Mouse (Mus musculus) ovary, postnatal 14 days (tissue): ENCODE measurements around the gene Atxn7l3b.
"Not testable (repeated sequence)": the region's sequence is repeated elsewhere in the genome, so short reads cannot be mapped to it uniquely, and the experiment has no call there.

Experiments
- DNase-seq: peaks from one replicate; pipeline ENCODE4 v3.0.0; 2022; ENCODE audit warnings: low spot score

The Atxn7l3b gene

GRCm38 (mm10) chr10:112928452-112929221 lies at the start of gene Atxn7l3b:
Gene Atxn7l3b, minus strand, starts transcription at chr10:112929001.
- peak; percentile 97 for DNase-seq

- DNase-seq: no peak
Observed at GRCm38 (mm10) chr10:112977586-112977985, 48.8 kb upstream of the Atxn7l3b start.

GRCm38 (mm10) chr10:112973286-112974026 lies 44.7 kb upstream of the Atxn7l3b start:
- DNase-seq: no peak

- DNase-seq: no peak
Observed at GRCm38 (mm10) chr10:112970002-112970589, 41.3 kb upstream of the Atxn7l3b start.

GRCm38 (mm10) chr10:112967578-112967977 lies 38.8 kb upstream of the Atxn7l3b start:
- DNase-seq: no peak

GRCm38 (mm10) chr10:112962216-112962615 lies 33.4 kb upstream of the Atxn7l3b start:
- DNase-seq: not testable (repeated sequence)

GRCm38 (mm10) chr10:112954140-112954539 lies 25.3 kb upstream of the Atxn7l3b start:
- DNase-seq: no peak

GRCm38 (mm10) chr10:112948453-112948852 lies 19.7 kb upstream of the Atxn7l3b start:
- DNase-seq: no peak

- no peak for DNase-seq
Observed at GRCm38 (mm10) chr10:112929222-112929615, 418 bp upstream of the Atxn7l3b start.

GRCm38 (mm10) chr10:112926961-112927360 lies 1.8 kb downstream of the Atxn7l3b start:
- no peak for DNase-seq

- DNase-seq: no peak
Observed at GRCm38 (mm10) chr10:112926271-112926670, 2.5 kb downstream of the Atxn7l3b start.

- DNase-seq: no peak
Observed at GRCm38 (mm10) chr10:112916575-112917190, 12.1 kb downstream of the Atxn7l3b start.

- DNase-seq: no peak
Observed at GRCm38 (mm10) chr10:112900243-112900642, 28.6 kb downstream of the Atxn7l3b start.

GRCm38 (mm10) chr10:112899796-112900195 lies 29.0 kb downstream of the Atxn7l3b start:
- DNase-seq: no peak

- DNase-seq: no peak
Observed at GRCm38 (mm10) chr10:112896636-112897035, 32.2 kb downstream of the Atxn7l3b start.

- DNase-seq: no peak
Observed at GRCm38 (mm10) chr10:112893622-112894252, 35.1 kb downstream of the Atxn7l3b start.

GRCm38 (mm10) chr10:112884064-112884463 lies 44.7 kb downstream of the Atxn7l3b start:
- no peak for DNase-seq

- no peak for DNase-seq
Observed at GRCm38 (mm10) chr10:112883688-112884004, 45.2 kb downstream of the Atxn7l3b start.

- no peak for DNase-seq
Observed at GRCm38 (mm10) chr10:112882789-112883687, 45.8 kb downstream of the Atxn7l3b start.

GRCm38 (mm10) chr10:112882149-112882548 lies 46.7 kb downstream of the Atxn7l3b start:
- DNase-seq: no peak
